Mouse (Mus musculus): ENCODE results near the gene Ocel1.

Gene Ocel1

DNA sequence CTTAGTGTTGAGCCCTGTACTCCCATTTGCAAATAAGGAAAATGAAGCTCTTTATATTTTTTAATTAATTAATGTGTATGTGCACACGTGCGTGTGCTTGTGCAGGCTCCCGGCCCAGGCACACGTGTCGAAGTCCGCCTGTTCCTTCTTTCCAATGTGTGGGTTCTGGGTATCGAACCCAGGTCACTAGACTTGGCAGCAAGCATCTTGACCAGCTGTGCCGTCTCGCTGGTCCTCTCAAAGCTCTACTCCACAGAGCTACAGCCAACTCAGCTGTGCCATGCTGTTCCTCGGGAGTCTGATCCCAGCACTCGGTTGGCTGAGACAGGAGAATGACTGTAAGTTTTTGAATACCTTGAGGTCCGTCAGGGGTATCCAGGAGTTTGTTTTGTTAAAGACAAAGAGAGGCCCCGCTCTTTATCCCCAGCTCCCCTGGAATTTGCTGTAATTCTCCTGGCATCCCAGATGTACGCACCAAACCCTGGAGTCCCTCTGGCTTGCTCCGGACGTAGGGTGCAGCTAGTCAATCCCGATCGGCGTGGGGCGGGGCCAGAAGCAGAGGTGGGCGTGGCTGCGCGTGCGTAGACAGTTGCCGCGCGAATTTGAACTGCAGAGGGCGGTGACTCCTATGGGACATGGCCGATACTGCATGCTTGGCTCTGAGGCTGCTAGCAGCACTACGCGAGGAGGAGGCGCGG is 34.5 kb downstream of the Ocel1 start, which contains the start of gene Ankle1:
Gene Ankle1 (plus strand): TSS at position 610 of the 698 bp plus-strand sequence.
- DNase-seq = peak; percentile 97

DNA sequence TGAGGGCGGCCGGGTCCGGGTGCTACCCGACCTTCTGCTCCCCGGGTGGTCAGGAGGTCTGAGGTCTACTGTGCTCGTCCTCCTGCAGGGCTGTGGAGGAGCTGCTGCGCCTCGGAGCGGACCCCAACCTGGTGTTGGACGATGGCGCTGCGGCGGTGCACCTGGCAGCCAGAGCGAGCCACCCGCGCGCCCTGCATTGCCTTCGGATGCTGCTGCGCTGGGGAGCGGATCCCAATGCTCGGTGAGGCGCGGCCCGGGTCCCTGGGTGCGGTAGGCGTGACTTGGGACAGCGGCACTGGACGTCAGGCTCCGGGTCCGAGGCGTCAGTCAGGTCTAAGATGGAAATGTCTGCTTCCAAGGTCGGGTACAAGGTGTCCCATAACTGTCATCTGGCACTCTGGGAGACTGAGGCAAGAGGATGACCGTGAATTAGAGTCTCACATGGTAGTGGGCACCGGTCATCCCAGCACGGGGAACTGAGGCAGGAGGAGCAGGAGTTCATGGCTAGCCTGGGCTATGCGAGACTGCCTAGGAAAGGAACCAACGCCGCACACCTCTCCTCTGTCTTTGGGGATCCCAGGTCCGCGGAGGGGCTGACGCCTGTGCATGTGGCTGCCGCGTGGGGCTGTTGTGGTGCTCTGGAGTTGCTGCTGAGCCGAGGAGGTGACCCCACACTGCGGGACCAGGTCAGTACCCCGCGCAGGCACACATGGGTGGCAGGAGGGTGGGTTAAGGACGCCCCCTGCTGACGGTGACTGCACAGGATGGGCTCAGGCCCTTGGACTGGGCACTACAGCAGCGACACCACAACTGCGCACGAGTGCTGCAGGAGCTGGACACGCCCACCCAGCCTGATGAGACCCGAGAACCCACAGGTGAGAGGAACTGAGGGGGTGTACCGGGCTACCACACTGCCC is 35.3 kb downstream of the Ocel1 start:
- DNase-seq = peak; percentile 82

DNA sequence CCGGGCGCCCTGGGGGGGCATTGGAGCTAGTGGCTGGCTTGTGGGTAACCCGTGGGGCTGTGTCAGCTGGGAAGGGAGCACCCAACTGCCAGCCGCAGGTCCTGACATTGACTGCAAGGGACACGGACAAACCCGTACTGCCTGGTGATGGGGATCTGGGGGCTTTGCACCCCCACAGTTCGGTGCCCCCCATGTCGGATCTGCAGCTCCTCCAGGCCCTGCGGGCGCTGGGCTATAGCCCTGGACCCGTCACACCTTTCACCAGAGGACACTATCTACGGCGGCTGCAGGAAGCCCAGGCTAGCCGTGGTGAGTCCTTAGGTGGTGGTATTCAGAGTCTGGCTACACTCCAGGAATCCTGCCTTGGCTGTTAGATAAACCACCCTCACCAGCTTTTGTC is 36.3 kb downstream of the Ocel1 start:
- no peak for DNase-seq

DNA sequence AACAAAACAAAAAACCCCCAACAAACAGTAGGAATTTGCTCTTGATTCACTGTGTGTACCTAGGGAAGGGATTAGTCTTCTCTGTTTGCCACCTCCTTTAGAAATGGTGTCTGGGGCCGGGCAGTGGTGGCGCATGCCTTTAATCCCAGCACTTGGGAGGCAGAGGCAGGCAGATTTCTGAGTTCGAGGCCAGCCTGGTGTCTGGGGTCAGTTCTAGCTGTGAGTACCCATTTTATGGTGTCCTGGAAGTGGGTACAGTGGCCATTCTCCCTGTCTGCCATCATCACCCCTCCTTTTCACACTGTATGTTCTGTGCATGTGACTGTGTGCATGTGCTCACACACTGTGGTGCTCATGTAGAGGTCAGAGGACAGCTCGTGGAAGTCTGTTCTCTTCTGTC is 37.1 kb downstream of the Ocel1 start:
- no peak for DNase-seq

DNA sequence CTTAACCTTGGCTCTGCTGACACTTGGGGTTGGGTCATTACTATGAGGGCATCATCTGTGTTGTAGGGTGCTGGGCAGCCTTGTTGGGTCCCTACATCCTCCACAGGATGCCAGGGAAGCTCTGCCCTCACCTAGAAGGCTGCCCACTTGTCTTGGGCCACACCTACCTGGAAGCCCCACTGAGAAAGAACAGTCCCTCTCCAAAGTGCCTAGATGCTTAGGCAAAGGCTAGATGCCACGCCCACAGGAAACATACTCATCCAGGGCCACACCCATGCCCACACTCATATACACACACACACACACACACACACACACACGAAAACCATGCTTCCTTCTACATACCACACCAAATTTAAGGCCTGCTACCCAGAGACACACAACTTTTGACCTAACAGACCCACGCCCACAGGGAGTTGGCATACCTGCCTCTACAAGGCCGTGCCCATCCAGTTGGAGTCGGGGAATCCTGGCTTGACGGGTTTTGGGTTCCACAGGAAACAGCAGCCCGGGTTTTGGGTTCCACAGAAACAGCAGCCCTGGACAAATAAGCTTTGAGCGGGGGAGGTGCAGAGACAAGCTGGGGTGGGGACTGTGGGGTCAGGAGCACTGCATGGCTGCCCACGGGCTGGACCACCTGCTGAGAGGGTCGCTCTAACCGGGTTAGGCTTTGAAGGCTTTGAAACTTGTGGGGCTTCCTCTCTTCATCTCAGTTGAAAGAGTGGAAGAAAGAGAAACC is 40.6 kb downstream of the Ocel1 start:
- DNase-seq = no peak

DNA sequence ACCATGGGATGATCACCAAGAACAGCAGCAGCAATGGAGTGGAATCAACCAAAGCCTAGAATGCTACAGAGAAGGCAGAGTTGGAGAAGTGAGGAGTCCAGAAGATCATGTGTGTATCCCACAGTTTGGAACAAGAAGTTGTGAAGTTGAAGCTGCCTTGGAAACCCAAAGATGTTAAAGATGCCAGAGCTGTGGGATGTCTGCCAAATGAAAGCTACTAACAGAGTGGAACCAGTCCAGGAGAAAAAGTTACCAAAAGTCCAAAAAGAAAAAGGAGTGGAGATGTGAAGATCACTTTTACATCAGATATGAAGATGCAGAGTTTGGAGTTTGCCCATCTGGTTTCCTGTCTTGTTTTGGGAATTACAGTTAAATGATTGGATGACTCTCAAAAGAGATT is 51.0 kb downstream of the Ocel1 start:
- DNase-seq = no peak
